Mouse (Mus musculus) lung, embryonic 15.5 days (tissue): ENCODE results near the gene Clrn3. TPM values are rescaled to one million over a fixed set of nuclear protein-coding genes. Genes with fewer than 3 reads are reported as not detected.

Experiments used
- ATAC-seq: fragments of 200-750 bp; cut with Nextera tagmentation; 2 replicates; pipeline ENCODE4 v1.8.0; 2017; ENCODE audit warnings: moderate number of reproducible peaks, borderline replicate concordance; ENCODE audit not compliant: low FRiP score, low TSS enrichment; ENCODE audit errors: extremely low read depth
- H3K27ac ChIP-seq: fragments of 300-500 bp; sonication (generic); 2 replicates; pipeline ENCODE4 v1.5.1; 2015; ENCODE audit warnings: moderate library complexity, mild to moderate bottlenecking, inconsistent platforms
- H3K27me3 ChIP-seq: fragments of 300-500 bp; sonication (generic); 2 replicates; pipeline ENCODE4 v1.6.1; 2015; ENCODE audit warnings: inconsistent platforms
- H3K36me3 ChIP-seq: fragments of 300-500 bp; sonication (generic); 2 replicates; pipeline ENCODE4 v1.6.1; 2015; ENCODE audit warnings: inconsistent platforms
- H3K4me1 ChIP-seq: fragments of 300-500 bp; sonication (generic); 2 replicates; pipeline ENCODE4 v1.6.1; 2015; ENCODE audit warnings: inconsistent platforms
- H3K4me2 ChIP-seq: fragments of 300-500 bp; sonication (generic); 2 replicates; pipeline ENCODE4 v1.6.1; 2015; ENCODE audit warnings: inconsistent platforms, mild to moderate bottlenecking, moderate library complexity
- H3K4me3 ChIP-seq: fragments of 300-500 bp; sonication (generic); 2 replicates; pipeline ENCODE4 v1.5.1; 2015; ENCODE audit warnings: mild to moderate bottlenecking, inconsistent platforms
- H3K9ac ChIP-seq: fragments of 300-500 bp; sonication (generic); 2 replicates; pipeline ENCODE4 v1.6.1; 2015; ENCODE audit warnings: inconsistent platforms
- H3K9me3 ChIP-seq: fragments of 300-500 bp; sonication (generic); 2 replicates; pipeline ENCODE4 v1.6.1; 2016; ENCODE audit warnings: inconsistent platforms
- WGBS: fragments of 180-500 bp; shearing (Covaris S2); methylation state at CpG from one replicate; pipeline ENCODE4 v1.1.7; 2015; 5-methylcytosine and 5-hydroxymethylcytosine counted together
- polyA plus RNA-seq: library from polyadenylated mRNA; unstranded; fragments of >200 nt; fragmentation: Nextera tagmentation; extraction: Ambion mirVana; gene quantifications from 2 replicates; pipeline ENCODE4 v1.2.1, GENCODE M21; 2015

The Clrn3 gene
- polyA plus RNA-seq, 1 experiment from 2014 or later = 0.04 TPM

DNA sequence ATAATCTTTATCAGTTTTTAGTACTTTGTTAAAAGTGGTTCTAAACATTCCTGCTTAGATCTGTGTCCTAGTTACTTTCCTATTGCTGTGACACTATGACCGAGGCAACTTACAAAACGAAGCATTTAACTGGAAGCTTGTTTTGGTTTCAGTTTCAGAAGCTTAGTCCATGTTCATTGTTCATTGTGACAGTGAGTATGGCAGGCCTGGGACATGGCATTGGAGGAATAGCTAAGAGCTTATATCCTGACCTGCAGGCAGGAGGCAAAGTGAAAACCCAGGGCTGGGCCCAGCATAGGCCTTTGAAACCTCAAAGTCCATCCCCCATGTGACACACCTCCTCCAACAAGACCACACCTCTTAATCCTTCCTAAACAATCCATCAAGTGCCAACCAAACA lies 614 bp upstream of the Clrn3 start:
- Histone ChIP-seq H3K9me3 (no peaks in the 10 kb centered on the region), H3K4me2 (no peak overlapping the region), H3K4me1 (peaks cover 2% of the 10 kb centered on the region), H3K27me3 (no peaks in the 10 kb centered on the region), H3K36me3 (no peaks in the 10 kb centered on the region), H3K27ac (no peak overlapping the region), H3K9ac (no peak overlapping the region), H3K4me3 (no peak overlapping the region)
- WGBS = 85% methylated on average over 2 of the region's 2 CpGs
- ATAC-seq = no peak

DNA sequence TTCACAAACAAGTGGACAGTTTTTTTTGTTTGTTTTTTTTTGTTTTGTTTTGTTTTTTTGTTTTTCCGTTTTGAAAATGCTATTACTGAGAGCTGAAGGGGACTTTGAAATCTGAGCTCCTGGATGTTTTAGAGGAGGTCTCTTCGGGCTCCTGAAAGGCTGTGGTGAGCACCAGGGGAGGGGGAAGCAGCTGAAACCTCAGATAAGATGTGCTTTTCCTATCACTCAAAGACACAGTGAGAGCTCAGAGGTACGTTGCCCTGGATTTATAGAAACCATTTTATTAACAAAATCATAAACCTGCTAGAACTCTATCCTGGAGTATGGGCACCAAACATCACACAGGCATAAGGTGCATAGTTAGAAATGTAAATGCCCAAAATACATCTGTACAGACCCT lies 1.3 kb downstream of the Clrn3 start:
- WGBS = 32% methylated on average over 3 of the region's 3 CpGs
- H3K4me3 ChIP-seq = no peak overlapping the region
- H3K27ac ChIP-seq = no peak overlapping the region
- H3K36me3 ChIP-seq = no peaks in the 10 kb centered on the region
- no peak for ATAC-seq
- no peaks in the 10 kb centered on the region for H3K27me3 ChIP-seq
- H3K9ac ChIP-seq = no peak overlapping the region
- H3K4me2 ChIP-seq = no peak overlapping the region
- H3K9me3 ChIP-seq = no peaks in the 10 kb centered on the region
- H3K4me1 ChIP-seq = peaks cover 5% of the 10 kb centered on the region

DNA sequence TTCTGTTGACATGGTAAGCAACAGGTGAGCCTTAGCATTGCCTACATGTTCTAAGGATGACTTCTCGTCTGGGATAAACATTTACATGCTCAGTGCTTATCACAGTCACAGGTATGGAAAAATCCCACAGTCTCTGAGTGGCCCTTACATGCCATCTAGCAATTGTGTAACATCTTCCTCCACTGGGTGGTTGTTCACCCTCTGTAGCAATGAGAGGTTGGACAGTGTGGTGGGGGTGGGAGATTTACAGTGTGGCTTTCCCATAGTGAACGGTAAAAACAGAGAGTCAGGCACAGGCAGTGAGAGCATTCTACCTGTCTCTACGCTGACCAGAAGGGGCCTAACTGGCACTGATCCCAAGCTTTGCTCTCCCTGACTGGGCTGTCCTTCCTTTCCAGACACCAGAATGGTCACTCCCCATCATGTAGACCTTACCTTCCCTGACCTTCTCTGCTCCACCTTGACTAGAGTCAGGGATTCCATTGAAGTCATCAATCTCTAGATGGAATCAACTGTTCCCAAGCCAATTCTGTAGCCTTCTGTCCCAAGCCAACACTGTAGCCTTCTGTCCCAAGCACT lies 1.8 kb downstream of the Clrn3 start:
- Histone ChIP-seq H3K4me1 (peaks cover 5% of the 10 kb centered on the region), H3K27me3 (no peaks in the 10 kb centered on the region), H3K27ac (no peak overlapping the region), H3K36me3 (no peaks in the 10 kb centered on the region), H3K9me3 (no peaks in the 10 kb centered on the region), H3K4me3 (no peak overlapping the region), H3K4me2 (no peak overlapping the region), H3K9ac (no peak overlapping the region)
- WGBS = 69% methylated on average over 3 of the region's 3 CpGs
- ATAC-seq = no peak

DNA sequence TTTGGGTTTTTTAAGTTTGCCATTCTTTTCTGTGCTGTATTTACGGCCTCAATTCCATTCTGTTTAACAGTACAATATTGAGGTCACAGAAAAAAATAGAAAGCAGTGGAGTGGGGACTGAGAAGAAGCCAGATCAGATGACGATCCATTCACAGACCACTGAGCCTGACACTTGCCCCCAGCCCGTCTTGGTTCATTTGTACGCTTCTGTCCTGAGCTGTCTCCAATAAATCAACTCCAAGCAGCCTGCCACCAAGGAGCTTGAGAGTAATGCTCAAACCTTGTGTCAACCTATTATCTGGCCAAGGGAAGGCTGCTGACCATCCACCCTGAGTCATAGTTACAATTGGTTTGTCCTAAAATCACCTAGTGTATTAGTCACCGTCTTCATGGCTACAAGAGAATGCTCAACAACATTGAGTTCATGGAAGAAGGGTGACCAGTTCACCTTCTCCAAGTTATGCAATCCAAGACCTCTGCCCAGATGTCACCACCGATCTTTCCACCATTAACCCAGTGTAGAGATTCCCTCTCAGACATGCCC lies 4.0 kb downstream of the Clrn3 start:
- no peak overlapping the region for H3K4me2 ChIP-seq
- H3K36me3 ChIP-seq = no peaks in the 10 kb centered on the region
- H3K4me3 ChIP-seq = no peak overlapping the region
- ATAC-seq = no peak
- peaks cover 5% of the 10 kb centered on the region for H3K4me1 ChIP-seq
- 71% methylated on average over 6 of the region's 6 CpGs for WGBS
- no peak overlapping the region for H3K9ac ChIP-seq
- H3K27me3 ChIP-seq = no peaks in the 10 kb centered on the region
- H3K9me3 ChIP-seq = no peaks in the 10 kb centered on the region
- H3K27ac ChIP-seq = no peak overlapping the region

DNA sequence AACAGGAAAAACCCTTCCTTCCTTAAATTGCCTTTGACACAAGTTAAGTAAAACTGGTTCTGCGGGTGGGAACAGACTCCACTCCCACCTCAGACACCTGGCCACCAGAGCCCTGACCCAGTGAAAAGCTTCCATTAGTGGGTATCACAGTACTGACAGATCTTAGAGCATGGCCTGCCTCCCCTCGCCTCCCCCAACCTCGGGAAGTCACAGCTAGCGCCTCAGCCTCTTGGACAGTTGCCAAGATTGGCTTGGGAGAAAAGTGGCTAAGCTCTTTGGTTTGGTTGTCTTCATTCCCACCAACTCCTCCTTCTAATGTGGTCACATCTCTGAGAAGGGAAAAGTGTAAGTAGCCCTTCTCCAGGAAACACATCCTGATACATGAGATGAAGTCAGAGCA lies 4.5 kb downstream of the Clrn3 start:
- Histone ChIP-seq H3K4me3 (no peak overlapping the region), H3K4me1 (peaks cover 5% of the 10 kb centered on the region), H3K9ac (no peak overlapping the region), H3K27ac (no peak overlapping the region), H3K4me2 (no peak overlapping the region), H3K27me3 (no peaks in the 10 kb centered on the region), H3K36me3 (no peaks in the 10 kb centered on the region), H3K9me3 (no peaks in the 10 kb centered on the region)
- ATAC-seq = no peak
- 17% methylated on average over 4 of the region's 4 CpGs for WGBS

DNA sequence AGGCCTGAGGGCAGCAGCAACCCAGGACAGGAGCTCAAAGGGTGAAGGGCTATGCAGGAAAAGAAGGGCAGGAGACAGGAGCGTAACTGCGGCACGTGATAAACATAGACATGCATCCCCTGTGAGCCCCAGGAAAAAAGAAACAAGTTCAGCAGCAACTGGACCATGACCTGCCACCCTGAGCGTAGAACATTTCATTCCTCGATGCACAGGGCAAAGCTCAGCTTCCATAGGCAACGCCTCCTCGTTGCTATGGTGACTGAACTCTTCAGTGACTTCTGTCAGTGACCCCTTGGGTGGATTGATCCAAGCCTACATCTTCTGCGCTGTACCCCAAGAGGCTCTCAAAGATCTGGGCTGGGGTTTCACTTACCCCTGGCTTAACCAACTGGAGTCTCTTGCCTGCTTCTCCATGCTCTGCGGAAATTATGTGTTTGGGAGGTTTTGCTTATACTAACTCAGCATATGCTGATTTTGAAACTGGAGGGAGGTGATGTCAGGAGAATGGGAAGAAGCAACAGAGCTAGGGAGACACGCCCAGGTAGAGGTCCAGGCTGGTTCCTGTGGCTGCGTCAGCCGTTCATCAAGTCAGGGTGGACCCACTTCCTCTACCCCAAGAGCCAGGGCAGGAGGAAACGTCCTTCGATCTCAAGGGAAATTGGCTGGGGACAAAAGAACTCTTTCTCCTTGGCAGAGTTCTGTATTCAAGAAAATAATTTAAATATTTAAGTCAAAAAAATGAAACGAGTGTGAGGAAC lies 6.5 kb downstream of the Clrn3 start:
- ATAC-seq = no peak
- H3K9me3 ChIP-seq = no peaks in the 10 kb centered on the region
- H3K36me3 ChIP-seq = no peaks in the 10 kb centered on the region
- H3K27me3 ChIP-seq = no peaks in the 10 kb centered on the region
- no peak overlapping the region for H3K9ac ChIP-seq
- H3K4me1 ChIP-seq = peaks cover 5% of the 10 kb centered on the region
- H3K4me2 ChIP-seq = no peak overlapping the region
- no peak overlapping the region for H3K4me3 ChIP-seq
- no peak overlapping the region for H3K27ac ChIP-seq
- WGBS = 63% methylated on average over 15 of the region's 15 CpGs

DNA sequence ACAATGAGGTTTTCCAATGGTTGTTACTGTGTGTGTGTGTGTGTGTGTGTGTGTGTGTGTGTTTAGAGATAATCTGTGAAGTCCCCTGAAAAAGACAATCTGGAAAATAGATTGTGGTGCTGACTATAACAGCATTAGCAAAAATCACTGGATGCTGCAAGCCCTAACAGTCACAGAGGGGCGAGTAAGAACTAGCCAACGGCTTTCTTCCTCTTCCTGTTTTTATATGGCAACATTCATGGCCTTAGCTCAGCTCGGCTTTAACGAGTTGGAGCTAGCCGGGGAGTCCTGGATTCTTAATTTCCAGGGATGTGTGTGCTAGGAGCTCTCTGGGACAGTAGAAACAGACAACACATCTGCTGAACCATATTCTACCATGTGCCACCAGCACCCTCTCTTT lies 8.2 kb downstream of the Clrn3 start:
- no peak for ATAC-seq
- Histone ChIP-seq H3K9ac (no peak overlapping the region), H3K4me2 (no peak overlapping the region), H3K9me3 (no peaks in the 10 kb centered on the region), H3K27ac (no peak overlapping the region), H3K4me3 (no peak overlapping the region), H3K36me3 (no peaks in the 10 kb centered on the region), H3K27me3 (no peaks in the 10 kb centered on the region), H3K4me1 (peaks cover 5% of the 10 kb centered on the region)
- 64% methylated on average over 5 of the region's 5 CpGs for WGBS

DNA sequence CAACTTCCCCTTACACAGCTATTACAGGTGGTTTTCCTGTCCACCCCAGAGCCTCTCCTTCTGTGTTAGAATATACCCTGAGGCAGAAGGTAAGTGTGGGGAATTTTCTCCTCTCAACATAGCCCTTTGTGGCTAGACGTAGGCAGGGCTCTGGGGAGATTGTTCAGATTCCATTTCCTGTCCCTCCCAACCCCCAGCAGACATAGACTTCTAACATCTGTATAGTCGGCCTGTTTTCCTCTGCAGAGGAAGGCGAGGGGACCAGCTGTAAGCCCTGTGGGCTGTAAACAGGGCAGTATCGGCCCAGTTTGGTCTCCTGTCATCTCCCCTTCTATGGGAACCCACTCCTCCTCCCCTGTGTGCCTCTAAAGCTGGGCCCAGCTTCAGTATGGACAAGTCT lies 11.3 kb downstream of the Clrn3 start:
- no peak for ATAC-seq
- no peak overlapping the region for H3K4me2 ChIP-seq
- no peak overlapping the region for H3K9ac ChIP-seq
- no peaks in the 10 kb centered on the region for H3K27me3 ChIP-seq
- H3K9me3 ChIP-seq = no peaks in the 10 kb centered on the region
- H3K36me3 ChIP-seq = no peaks in the 10 kb centered on the region
- no peaks in the 10 kb centered on the region for H3K4me1 ChIP-seq
- no peak overlapping the region for H3K4me3 ChIP-seq
- no peak overlapping the region for H3K27ac ChIP-seq
- WGBS = 49% methylated on average over 4 of the region's 4 CpGs

DNA sequence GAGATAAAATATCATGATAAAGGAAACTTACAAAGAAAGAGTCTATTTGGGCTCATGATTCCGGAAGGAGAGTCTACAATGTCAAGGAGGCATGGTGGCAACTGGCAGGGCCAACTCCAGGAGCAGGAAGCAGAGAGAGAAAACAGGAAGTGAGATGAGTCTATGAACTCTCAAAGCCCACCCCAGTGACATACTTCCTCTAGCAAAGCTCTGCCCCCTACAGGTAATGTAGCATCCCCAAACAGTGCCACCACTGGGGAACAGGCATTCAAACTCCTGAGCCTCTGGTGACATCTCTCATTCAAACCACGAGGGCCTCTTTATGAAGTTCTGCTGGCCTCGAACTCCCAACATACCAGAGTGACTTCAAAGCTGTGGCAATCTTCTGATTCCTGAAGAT lies 16.7 kb downstream of the Clrn3 start:
- Histone ChIP-seq H3K4me2 (no peak overlapping the region), H3K27ac (no peak overlapping the region), H3K4me1 (no peaks in the 10 kb centered on the region), H3K9me3 (no peaks in the 10 kb centered on the region), H3K9ac (no peak overlapping the region), H3K36me3 (no peaks in the 10 kb centered on the region), H3K4me3 (no peak overlapping the region), H3K27me3 (no peaks in the 10 kb centered on the region)
- 77% methylated on average over 3 of the region's 3 CpGs for WGBS
- no peak for ATAC-seq

DNA sequence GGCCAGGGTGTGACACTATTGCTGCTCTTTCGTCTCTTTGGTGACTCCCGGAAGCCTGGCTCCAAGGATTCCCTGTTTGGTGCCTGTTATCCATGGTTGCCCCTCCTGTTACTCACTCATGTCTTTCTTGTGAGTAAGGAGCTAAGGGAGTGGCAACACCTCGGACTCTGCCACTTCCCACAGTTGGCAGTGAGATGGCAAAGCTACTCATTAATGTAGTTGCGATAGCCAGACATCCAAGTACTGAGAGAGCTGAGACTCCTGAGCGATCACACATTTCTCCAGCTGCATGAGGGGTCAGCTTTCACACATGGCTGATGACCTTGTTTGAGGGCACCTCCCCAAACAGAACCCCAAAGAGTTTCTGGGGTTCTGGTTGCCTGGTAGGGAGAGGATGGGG lies 18.0 kb downstream of the Clrn3 start:
- no peak overlapping the region for H3K27ac ChIP-seq
- no peaks in the 10 kb centered on the region for H3K4me1 ChIP-seq
- no peak for ATAC-seq
- no peaks in the 10 kb centered on the region for H3K27me3 ChIP-seq
- H3K36me3 ChIP-seq = no peaks in the 10 kb centered on the region
- no peaks in the 10 kb centered on the region for H3K9me3 ChIP-seq
- H3K4me3 ChIP-seq = no peak overlapping the region
- H3K4me2 ChIP-seq = no peak overlapping the region
- H3K9ac ChIP-seq = no peak overlapping the region
- 89% methylated on average over 5 of the region's 5 CpGs for WGBS

DNA sequence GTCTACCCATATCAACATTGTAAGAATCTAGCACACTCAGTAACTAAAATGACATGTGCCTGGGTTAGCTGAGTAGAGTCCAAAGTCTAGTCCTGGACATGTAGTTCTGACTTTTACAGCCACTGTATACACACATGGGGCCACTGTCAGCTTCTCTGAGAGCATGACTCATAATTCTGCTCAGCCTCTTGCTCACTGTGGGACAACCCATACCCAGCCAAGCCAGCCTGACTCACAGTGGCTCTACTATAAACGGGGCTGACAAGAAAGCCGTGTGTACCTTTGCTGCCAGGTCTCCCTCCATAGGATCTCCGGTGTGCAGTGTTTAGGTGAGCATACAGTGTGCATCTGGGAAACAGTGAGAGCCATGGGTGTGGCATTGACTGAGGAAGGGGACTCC lies 19.2 kb downstream of the Clrn3 start:
- H3K36me3 ChIP-seq = no peaks in the 10 kb centered on the region
- no peak overlapping the region for H3K4me2 ChIP-seq
- H3K4me1 ChIP-seq = no peaks in the 10 kb centered on the region
- ATAC-seq = no peak
- no peak overlapping the region for H3K9ac ChIP-seq
- WGBS = 75% methylated on average over 3 of the region's 3 CpGs
- H3K27ac ChIP-seq = no peak overlapping the region
- no peaks in the 10 kb centered on the region for H3K9me3 ChIP-seq
- no peaks in the 10 kb centered on the region for H3K27me3 ChIP-seq
- H3K4me3 ChIP-seq = no peak overlapping the region

DNA sequence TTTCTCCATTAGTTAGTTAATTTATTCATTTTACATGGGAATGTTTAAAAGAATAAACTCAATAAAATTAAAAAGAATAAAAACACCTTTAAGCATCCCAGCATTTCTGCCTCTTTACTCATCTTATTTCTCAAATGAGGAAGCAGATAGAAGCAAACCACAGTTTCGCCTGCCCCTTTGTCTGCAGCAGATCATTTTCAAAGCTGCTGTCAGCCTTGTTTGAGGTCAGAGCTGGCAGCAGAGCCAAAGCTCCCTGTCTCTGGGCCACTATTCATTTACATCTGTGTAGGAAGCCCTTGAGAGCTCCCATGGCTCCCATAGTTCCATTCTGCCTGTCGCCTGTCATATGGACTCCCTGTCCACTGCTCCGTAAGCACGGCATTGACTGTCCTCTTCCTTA lies 19.9 kb downstream of the Clrn3 start:
- no peak for ATAC-seq

More for the DNA sequence above, 19.9 kb downstream of the Clrn3 start:
- Histone ChIP-seq H3K27ac (no peak overlapping the region), H3K4me2 (no peak overlapping the region), H3K9me3 (no peaks in the 10 kb centered on the region), H3K9ac (no peak overlapping the region), H3K4me1 (no peaks in the 10 kb centered on the region), H3K27me3 (no peaks in the 10 kb centered on the region), H3K4me3 (no peak overlapping the region), H3K36me3 (no peaks in the 10 kb centered on the region)
- WGBS = 80% methylated on average over 4 of the region's 4 CpGs
